Mouse (Mus musculus): ENCODE data around the gene Sept9.

GRCm38 (mm10) chr11:117372537-117372936, 173.1 kb downstream of the Sept9 start:
- TF ChIP-seq GATA1 (IDR thresholded peaks at IDR 0.05; ENCODE audit: low read length) (no peak), TAL1 (IDR thresholded peaks at IDR 0.05; ENCODE audit: low read length) (no peak)
